In the genomic region with DNA sequence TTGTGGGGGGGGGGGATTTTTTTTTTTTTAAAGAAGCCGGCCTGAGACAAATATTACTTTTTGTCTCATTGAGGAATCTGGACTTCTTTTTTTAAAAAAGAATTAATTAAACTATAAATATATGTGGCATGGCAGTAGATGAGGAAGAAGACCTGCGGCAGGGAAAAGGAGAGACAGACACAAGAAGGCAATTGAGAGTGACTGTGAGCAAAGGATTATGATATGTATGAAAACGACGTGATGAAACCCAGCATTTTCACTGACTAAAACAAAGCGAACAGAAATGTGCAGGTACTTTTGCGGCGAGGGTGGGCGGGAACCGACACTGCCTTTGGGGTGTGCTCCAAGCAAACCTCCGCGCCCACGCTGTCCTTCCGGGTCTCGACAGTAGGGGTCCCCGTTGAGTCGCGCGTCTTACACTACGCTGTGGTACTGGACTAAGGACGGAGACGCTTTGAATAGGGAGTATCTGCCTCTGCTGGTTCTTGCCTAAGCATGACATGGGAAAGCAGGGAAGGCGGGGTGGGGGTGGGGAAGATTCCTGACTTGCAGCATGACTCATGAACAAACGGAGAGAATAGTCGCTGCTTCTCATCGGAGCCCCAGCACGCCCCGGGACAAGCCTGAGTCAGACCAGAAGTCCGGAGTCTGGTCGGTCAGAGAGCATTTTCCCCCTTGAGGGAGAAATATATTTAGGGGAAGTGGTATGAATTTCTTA, we compare ENCODE assay signal across 8 mouse cellular contexts. TPM values are rescaled to one million over a fixed set of nuclear protein-coding genes. Genes with fewer than 3 reads are reported as not detected.
DNase-seq lines count a peak whose midpoint lies in the region; ATAC-seq and TF ChIP-seq lines count a peak whose summit lies in the region.

No protein-coding gene starts in this region.

- H3K4me3 ChIP-seq in CH12.LX (replicated peaks in 1 of 3; ENCODE audit: low read depth in 2 of 3, low read length in 2 of 3, poor library complexity in 1 of 3), result peak overlapping the region; percentile 29 to 46 (median 42)
- H3K4me3 ChIP-seq in forebrain, embryonic 13.5 days, result peak overlapping the region; percentile 28
- H3K4me3 ChIP-seq in liver, postnatal 0 days (ENCODE audit: low read depth, low read length), result peak overlapping the region; percentile 25
- peak overlapping the region; percentile 24 for H3K4me3 ChIP-seq in neural tube, embryonic 14.5 days (ENCODE audit: low read depth, low read length)

- peaks cover 3 to 5% of the 10 kb centered on the region in 2 experiments; a peak in 2 of 4 replicates for H3K4me1 ChIP-seq in CH12.LX (ENCODE audit: control insufficient read depth in 1 of 2, insufficient read depth in 2 of 2)
- H3K4me1 ChIP-seq in forebrain, embryonic 13.5 days, result peaks cover 10% of the 10 kb centered on the region
- H3K4me1 ChIP-seq in liver, postnatal 0 days (ENCODE audit: insufficient read depth), result no peaks in the 10 kb centered on the region
- 0 out of 2 replicates have a peak, but pooled peaks cover 4% of the 10 kb centered on the region for H3K4me1 ChIP-seq in neural tube, embryonic 14.5 days (ENCODE audit: control insufficient read depth, insufficient read depth, low read length)

- TF ChIP-seq POLR2A in CH12.LX (IDR thresholded peaks at IDR 0.05; ENCODE audit: low read depth, low read length), result no peak

- peak; percentile 88 for TF ChIP-seq RAD21 in CH12.LX (IDR thresholded peaks at IDR 0.05; ENCODE audit: low read depth, low read length)

- dilution Hi-C loops in CH12.LX (cut with MboI; ENCODE audit: extremely low pct_ligation_motif_present, extremely low pct_unique_long_range_greater_than_20kb, low sequenced_read_pairs), result no loop called here

- H3K4me2 ChIP-seq in CH12.LX (ENCODE audit: insufficient read depth, low read depth, poor library complexity, severe bottlenecking), result peak overlapping the region; percentile 89
- peak overlapping the region; percentile 61 for H3K4me2 ChIP-seq in forebrain, embryonic 13.5 days
- H3K4me2 ChIP-seq in liver, postnatal 0 days (ENCODE audit: low read depth, low read length), result peak overlapping the region; percentile 57
- H3K4me2 ChIP-seq in neural tube, embryonic 14.5 days (ENCODE audit: low read depth, low read length), result peak overlapping the region; percentile 48

- H3K36me3 ChIP-seq in CH12.LX (replicated peaks in 1 of 2; ENCODE audit: control insufficient read depth in 1 of 2, insufficient read depth in 1 of 2, low read length in 1 of 2), result no peaks in the 10 kb centered on the region
- no peaks in the 10 kb centered on the region for H3K36me3 ChIP-seq in forebrain, embryonic 13.5 days (ENCODE audit: poor library complexity, severe bottlenecking)
- H3K36me3 ChIP-seq in liver, postnatal 0 days (replicated peaks; ENCODE audit: insufficient read depth, low read length), result no peaks in the 10 kb centered on the region
- H3K36me3 ChIP-seq in neural tube, embryonic 14.5 days (ENCODE audit: control insufficient read depth, insufficient read depth, low read length), result no peaks in the 10 kb centered on the region

- peaks cover 1% of the 10 kb centered on the region for H3K9me3 ChIP-seq in CH12.LX (replicated peaks; ENCODE audit: low read length)
- no peaks in the 10 kb centered on the region for H3K9me3 ChIP-seq in forebrain, embryonic 13.5 days (replicated peaks)
- H3K9me3 ChIP-seq in liver, postnatal 0 days (ENCODE audit: low read length), result no peaks in the 10 kb centered on the region
- no peaks in the 10 kb centered on the region for H3K9me3 ChIP-seq in neural tube, embryonic 14.5 days (ENCODE audit: control insufficient read depth, low read length)

- in situ Hi-C loops in CH12.LX (cut with MboI; ENCODE audit: low pct_ligation_motif_present, low pct_unique_long_range_greater_than_20kb, low sequenced_read_pairs), result no loop called here

- 5% methylated on average over 29 of the region's 29 CpGs for WGBS in forebrain, embryonic 13.5 days
- WGBS in large intestine, adult 2 months, result 3% methylated on average over 29 of the region's 29 CpGs
- WGBS in liver, postnatal 0 days (ENCODE audit: insufficient replicate concordance), result 2% methylated on average over 29 of the region's 29 CpGs
- WGBS in neural tube, embryonic 14.5 days, result 8% methylated on average over 29 of the region's 29 CpGs

- TF ChIP-seq EP300 in CH12.LX (IDR thresholded peaks at IDR 0.05; ENCODE audit: low read length), result no peak
- TF ChIP-seq EP300 in liver, postnatal 0 days (IDR thresholded peaks at IDR 0.05; ENCODE audit: low read depth), result peak; percentile 51; the same call in 1 of the 2 replicates

- peak; percentile 79 to 96 for TF ChIP-seq CTCF in CH12.LX (conservative IDR thresholded peaks at IDR 0.05 in 1 of 2, IDR thresholded peaks at IDR 0.05 in 1 of 2; ENCODE audit: low read depth in 2 of 2, low read length in 2 of 2)
- TF ChIP-seq CTCF in liver, postnatal 0 days (IDR thresholded peaks at IDR 0.05; ENCODE audit: low read depth), result peak; percentile 98

- H3K27ac ChIP-seq in CH12.LX (ENCODE audit: insufficient read depth, low read depth), result no peak overlapping the region
- no peak overlapping the region for H3K27ac ChIP-seq in forebrain, embryonic 13.5 days
- 0 out of 2 replicates have a peak overlapping the region, but pooled peaks have one; percentile 25 for H3K27ac ChIP-seq in liver, postnatal 0 days (ENCODE audit: low read depth)
- H3K27ac ChIP-seq in neural tube, embryonic 14.5 days (ENCODE audit: low read depth, low read length), result no peak overlapping the region

- no peaks in the 10 kb centered on the region for H3K79me2 ChIP-seq in CH12.LX (replicated peaks; ENCODE audit: control insufficient read depth, extremely low read depth, insufficient read depth, poor library complexity, severe bottlenecking)

- no peaks in the 10 kb centered on the region for H3K27me3 ChIP-seq in CH12.LX (replicated peaks)
- no peaks in the 10 kb centered on the region for H3K27me3 ChIP-seq in forebrain, embryonic 13.5 days
- H3K27me3 ChIP-seq in liver, postnatal 0 days (ENCODE audit: insufficient read depth, low read length), result no peaks in the 10 kb centered on the region
- H3K27me3 ChIP-seq in neural tube, embryonic 14.5 days (ENCODE audit: control insufficient read depth, insufficient read depth, low read length), result no peaks in the 10 kb centered on the region

- peak; percentile 87 for DNase-seq in CH12.LX (ENCODE audit: extremely low read depth)
- DNase-seq in c-Kit-positive CD71-positive TER-119-positive erythroid progenitor cells, embryonic 14.5 days (ENCODE audit: low spot score), result peak; percentile 70
- peak; percentile 95 to 97 for DNase-seq in heart, postnatal 10 days
- DNase-seq in large intestine, adult 2 months (ENCODE audit: low read depth, low spot score), result peak; percentile 92
- peak; percentile 90 for DNase-seq in liver, postnatal 0 days
- DNase-seq in testis, postnatal 10 days (ENCODE audit: low spot score), result peak; percentile 96

- peak overlapping the region; percentile 35; the same call in 1 of the 2 replicates for H3K9ac ChIP-seq in CH12.LX (ENCODE audit: insufficient read depth, low read depth)
- peak overlapping the region; percentile 50; the same call in 1 of the 2 replicates for H3K9ac ChIP-seq in forebrain, embryonic 13.5 days
- H3K9ac ChIP-seq in liver, postnatal 0 days (replicated peaks), result no peak overlapping the region
- no peak overlapping the region for H3K9ac ChIP-seq in neural tube, embryonic 14.5 days (replicated peaks; ENCODE audit: low read depth, low read length)

- peak; percentile 98 for ATAC-seq in forebrain, embryonic 13.5 days
- peak; percentile 99 for ATAC-seq in liver, postnatal 0 days
- ATAC-seq in neural tube, embryonic 14.5 days (ENCODE audit: low read depth), result peak; percentile 99

- intact Hi-C loops in heart, postnatal 10 days (cut with DNase I), result loop anchor here (1.0 to 5.0 kb wide), 4 partner anchors 57 to 249 kb away; a partner anchor contains a TSS

TF ChIP-seq in CH12.LX, 34 proteins besides CTCF, POLR2A, EP300 and RAD21 (continues in another document):
- TF ChIP-seq MAFK (IDR thresholded peaks at IDR 0.05; ENCODE audit: insufficient replicate concordance, low read length), result no peak
- TF ChIP-seq MXI1 (IDR thresholded peaks at IDR 0.05; ENCODE audit: low read depth, low read length), result peak; percentile 81
- TF ChIP-seq USF1 (IDR thresholded peaks at IDR 0.05; ENCODE audit: low read depth, low read length), result no peak
- TF ChIP-seq USF2 (conservative IDR thresholded peaks at IDR 0.05; ENCODE audit: low read depth, low read length), result no peak
- TF ChIP-seq NELFE (IDR thresholded peaks at IDR 0.05; ENCODE audit: low read depth, low read length), result no peak; the same call in 1 of the 2 replicates
- no peak for TF ChIP-seq JUND (conservative IDR thresholded peaks at IDR 0.05; ENCODE audit: low read depth, low read length)
- peak; percentile 48; the same call in 1 of the 2 replicates for TF ChIP-seq BHLHE40 (IDR thresholded peaks at IDR 0.05; ENCODE audit: low read depth, low read length)
- TF ChIP-seq NRF1 (IDR thresholded peaks at IDR 0.05; ENCODE audit: low read depth, low read length), result no peak
- TF ChIP-seq HCFC1 (IDR thresholded peaks at IDR 0.05; ENCODE audit: low read depth, low read length), result no peak
- TF ChIP-seq ZMIZ1 (IDR thresholded peaks at IDR 0.05; ENCODE audit: low read depth, low read length), result no peak
- no peak for TF ChIP-seq JUN (IDR thresholded peaks at IDR 0.05; ENCODE audit: insufficient read depth, low read depth, low read length)
- no peak for TF ChIP-seq UBTF (IDR thresholded peaks at IDR 0.05; ENCODE audit: low read depth, low read length)
- no peak for TF ChIP-seq ETS1 (conservative IDR thresholded peaks at IDR 0.05; ENCODE audit: low read depth, low read length)
- no peak for TF ChIP-seq GABPA (IDR thresholded peaks at IDR 0.05; ENCODE audit: insufficient replicate concordance, low read depth, low read length)
- peak; percentile 51; the same call in 1 of the 2 replicates for TF ChIP-seq MYC (IDR thresholded peaks at IDR 0.05; ENCODE audit: low read depth, low read length)
- peak; percentile 72 for TF ChIP-seq ELF1 (IDR thresholded peaks at IDR 0.05; ENCODE audit: low read depth, low read length)
- no peak for TF ChIP-seq KAT2A (IDR thresholded peaks at IDR 0.05; ENCODE audit: insufficient replicate concordance, low read length)
- TF ChIP-seq CHD1 (IDR thresholded peaks at IDR 0.05; ENCODE audit: low read depth, low read length), result no peak
- TF ChIP-seq SMC3 (IDR thresholded peaks at IDR 0.05; ENCODE audit: low read depth, low read length), result peak; percentile 89

RNA-seq across cellular contexts. Expression of a gene that starts 50.6 kb away (rescaled TPM):
- total RNA-seq in CH12.LX (2012; rRNA removed) (16.6 and 18.3 TPM in 2 replicates), CH12.LX (2014; rRNA removed) (9.6 and 10.1 TPM in 2 replicates)
- polyA plus RNA-seq in CH12.LX (2012; ENCODE audit: insufficient read length, low read depth), result 23.0 and 23.3 TPM in 2 replicates
- polyA plus RNA-seq in forebrain, embryonic 13.5 days (2015; fragmentation: Nextera tagmentation; extraction: Ambion mirVana), result 12.1 and 13.9 TPM in 2 replicates
- total RNA-seq in heart, postnatal 10 days (2021), result 10 to 100 TPM; 10.4 to 10.8 TPM
- polyA plus RNA-seq in large intestine, adult 2 months (2012; rRNA removed), result 7.5 and 10.1 TPM in 2 replicates
- polyA plus RNA-seq in liver, postnatal 0 days (2015; fragmentation: Nextera tagmentation; extraction: Ambion mirVana), result 2.6 and 3.2 TPM in 2 replicates
- polyA plus RNA-seq in neural tube, embryonic 14.5 days (2014; fragmentation: Nextera tagmentation; extraction: Ambion mirVana), result 18.6 and 18.8 TPM in 2 replicates

Comparison
In these comparisons a context has a peak if more than half of its experiments do, and no peak if none do; other contexts are left out.
1. H3K9ac ChIP-seq: peak in CH12.LX (single experiment) and forebrain, embryonic 13.5 days (single experiment); none in liver, postnatal 0 days (single experiment) and neural tube, embryonic 14.5 days (single experiment).
2. Peak in every context shown above with its lines, with median percentiles within 50 percentile points of each other: DNase-seq, H3K4me2 ChIP-seq, H3K4me3 ChIP-seq and ATAC-seq.